Mouse (Mus musculus): Measurements from ENCODE around the gene Pole4.
A peak's percentile ranks its signal among the peaks of the same experiment; 100 is the strongest.

The Pole4 gene

GRCm38 (mm10) chr6:82705221-82705620 lies at the start of gene Pole4:
TSS of gene Pole4 (minus strand) at chr6:82705365.
- ATAC-seq (ENCODE audit: low TSS enrichment) = no peak

GRCm38 (mm10) chr6:82754769-82755168 lies 49.6 kb upstream of the Pole4 start:
- no peak for ATAC-seq (ENCODE audit: low TSS enrichment)

- no peak for ATAC-seq (ENCODE audit: low TSS enrichment)
Observed at GRCm38 (mm10) chr6:82753638-82754361, 48.6 kb upstream of the Pole4 start.

GRCm38 (mm10) chr6:82753061-82753460 lies 47.9 kb upstream of the Pole4 start:
- no peak for ATAC-seq (ENCODE audit: low TSS enrichment)

GRCm38 (mm10) chr6:82751791-82752190 lies 46.6 kb upstream of the Pole4 start:
- ATAC-seq (ENCODE audit: low TSS enrichment) = no peak

GRCm38 (mm10) chr6:82751031-82751430 lies 45.9 kb upstream of the Pole4 start:
- ATAC-seq (ENCODE audit: low TSS enrichment) = no peak

- ATAC-seq (ENCODE audit: low TSS enrichment) = no peak
Observed at GRCm38 (mm10) chr6:82750063-82750462, 44.9 kb upstream of the Pole4 start.

- ATAC-seq (ENCODE audit: low TSS enrichment) = no peak
Observed at GRCm38 (mm10) chr6:82748106-82748672, 43.0 kb upstream of the Pole4 start.

- no peak for ATAC-seq (ENCODE audit: low TSS enrichment)
Observed at GRCm38 (mm10) chr6:82747085-82747484, 41.9 kb upstream of the Pole4 start.

- ATAC-seq (ENCODE audit: low TSS enrichment) = no peak
Observed at GRCm38 (mm10) chr6:82744553-82744952, 39.4 kb upstream of the Pole4 start.

- no peak for ATAC-seq (ENCODE audit: low TSS enrichment)
Observed at GRCm38 (mm10) chr6:82741518-82741880, 36.3 kb upstream of the Pole4 start.

- ATAC-seq (ENCODE audit: low TSS enrichment) = no peak
Observed at GRCm38 (mm10) chr6:82740868-82741517, 35.8 kb upstream of the Pole4 start.

GRCm38 (mm10) chr6:82740269-82740668 lies 35.1 kb upstream of the Pole4 start:
- ATAC-seq (ENCODE audit: low TSS enrichment) = peak; percentile 88

- no peak for ATAC-seq (ENCODE audit: low TSS enrichment)
Observed at GRCm38 (mm10) chr6:82737634-82738540, 32.7 kb upstream of the Pole4 start.

GRCm38 (mm10) chr6:82736626-82737600 lies 31.7 kb upstream of the Pole4 start:
- 0 out of 2 replicates have a peak, but pooled peaks have one; percentile 42 for ATAC-seq (ENCODE audit: low TSS enrichment)

- peak; percentile 68; the same call in 1 of the 2 replicates for ATAC-seq (ENCODE audit: low TSS enrichment)
Observed at GRCm38 (mm10) chr6:82735347-82735746, 30.2 kb upstream of the Pole4 start.

GRCm38 (mm10) chr6:82728635-82729034 lies 23.5 kb upstream of the Pole4 start:
- ATAC-seq (ENCODE audit: low TSS enrichment) = no peak

GRCm38 (mm10) chr6:82727206-82727605 lies 22.0 kb upstream of the Pole4 start:
- no peak for ATAC-seq (ENCODE audit: low TSS enrichment)

- ATAC-seq (ENCODE audit: low TSS enrichment) = no peak
Observed at GRCm38 (mm10) chr6:82723321-82723720, 18.2 kb upstream of the Pole4 start.

- no peak for ATAC-seq (ENCODE audit: low TSS enrichment)
Observed at GRCm38 (mm10) chr6:82716126-82716525, 11.0 kb upstream of the Pole4 start.

- no peak for ATAC-seq (ENCODE audit: low TSS enrichment)
Observed at GRCm38 (mm10) chr6:82715653-82716052, 10.5 kb upstream of the Pole4 start.

Measured in frontal cortex, adult (tissue).